Mouse (Mus musculus) kidney, postnatal 25 days (tissue): ENCODE data around the gene Atp5f1.
"Not testable (repeated sequence)": the region's sequence is repeated elsewhere in the genome, so short reads cannot be mapped to it uniquely, and the experiment has no call there.

ENCODE experiments used
- DNase-seq, 2 experiments: peaks; one replicate each; pipeline ENCODE4 v3.0.0; 2021; ENCODE audit warnings: mixed read lengths in 2 of 2

The Atp5f1 gene

GRCm38 (mm10) chr3:105929821-105930220, 30.1 kb downstream of the Atp5f1 start:
- DNase-seq = no peak

GRCm38 (mm10) chr3:105928781-105929180, 31.1 kb downstream of the Atp5f1 start:
- no peak for DNase-seq

GRCm38 (mm10) chr3:105928195-105928569, 31.7 kb downstream of the Atp5f1 start:
- no peak for DNase-seq

- DNase-seq = peak in 1 of 2 experiments; percentile 40
Measured at GRCm38 (mm10) chr3:105927561-105928194, 32.2 kb downstream of the Atp5f1 start.

GRCm38 (mm10) chr3:105924616-105925015, 35.3 kb downstream of the Atp5f1 start:
- DNase-seq = no peak

- DNase-seq = no peak
Measured at GRCm38 (mm10) chr3:105921959-105922358, 37.9 kb downstream of the Atp5f1 start.

GRCm38 (mm10) chr3:105920743-105921142, 39.2 kb downstream of the Atp5f1 start:
- not testable (repeated sequence) for DNase-seq

- no peak for DNase-seq
Measured at GRCm38 (mm10) chr3:105918355-105918745, 41.5 kb downstream of the Atp5f1 start.

GRCm38 (mm10) chr3:105917656-105918354, 42.1 kb downstream of the Atp5f1 start:
- DNase-seq = no peak

GRCm38 (mm10) chr3:105916455-105916854, 43.4 kb downstream of the Atp5f1 start:
- DNase-seq = not testable (repeated sequence)

GRCm38 (mm10) chr3:105915281-105915680, 44.6 kb downstream of the Atp5f1 start:
- DNase-seq = no peak

GRCm38 (mm10) chr3:105913839-105914681, 45.8 kb downstream of the Atp5f1 start:
- DNase-seq = no peak

- no peak for DNase-seq
Measured at GRCm38 (mm10) chr3:105912097-105912880, 47.6 kb downstream of the Atp5f1 start.

- DNase-seq = no peak
Measured at GRCm38 (mm10) chr3:105910519-105911190, 49.2 kb downstream of the Atp5f1 start.

- no peak for DNase-seq
Measured at GRCm38 (mm10) chr3:105908976-105909375, 50.9 kb downstream of the Atp5f1 start.

- DNase-seq = no peak
Measured at GRCm38 (mm10) chr3:105907956-105908655, 51.8 kb downstream of the Atp5f1 start.

GRCm38 (mm10) chr3:105904721-105905120, 55.2 kb downstream of the Atp5f1 start:
- no peak for DNase-seq

GRCm38 (mm10) chr3:105904213-105904612, 55.7 kb downstream of the Atp5f1 start:
- no peak for DNase-seq

GRCm38 (mm10) chr3:105901468-105901867, 58.4 kb downstream of the Atp5f1 start:
- DNase-seq = no peak

- DNase-seq = no peak
Measured at GRCm38 (mm10) chr3:105900716-105901115, 59.2 kb downstream of the Atp5f1 start.

GRCm38 (mm10) chr3:105900266-105900665, 59.6 kb downstream of the Atp5f1 start:
- no peak for DNase-seq
